Mouse (Mus musculus) A20 (cell line): ENCODE measurements around the gene Kctd20.

Experiments used
- DNase-seq: peaks from one replicate; pipeline ENCODE4 v3.0.0-alpha.2; 2011; ENCODE audit warnings: low read depth, low spot score

Gene Kctd20

GRCm38 (mm10) chr17:28951831-28952799 is at the start of gene Kctd20:
Gene Kctd20 (plus strand): TSS chr17:28951950.
- peak; percentile 97 for DNase-seq

DNA sequence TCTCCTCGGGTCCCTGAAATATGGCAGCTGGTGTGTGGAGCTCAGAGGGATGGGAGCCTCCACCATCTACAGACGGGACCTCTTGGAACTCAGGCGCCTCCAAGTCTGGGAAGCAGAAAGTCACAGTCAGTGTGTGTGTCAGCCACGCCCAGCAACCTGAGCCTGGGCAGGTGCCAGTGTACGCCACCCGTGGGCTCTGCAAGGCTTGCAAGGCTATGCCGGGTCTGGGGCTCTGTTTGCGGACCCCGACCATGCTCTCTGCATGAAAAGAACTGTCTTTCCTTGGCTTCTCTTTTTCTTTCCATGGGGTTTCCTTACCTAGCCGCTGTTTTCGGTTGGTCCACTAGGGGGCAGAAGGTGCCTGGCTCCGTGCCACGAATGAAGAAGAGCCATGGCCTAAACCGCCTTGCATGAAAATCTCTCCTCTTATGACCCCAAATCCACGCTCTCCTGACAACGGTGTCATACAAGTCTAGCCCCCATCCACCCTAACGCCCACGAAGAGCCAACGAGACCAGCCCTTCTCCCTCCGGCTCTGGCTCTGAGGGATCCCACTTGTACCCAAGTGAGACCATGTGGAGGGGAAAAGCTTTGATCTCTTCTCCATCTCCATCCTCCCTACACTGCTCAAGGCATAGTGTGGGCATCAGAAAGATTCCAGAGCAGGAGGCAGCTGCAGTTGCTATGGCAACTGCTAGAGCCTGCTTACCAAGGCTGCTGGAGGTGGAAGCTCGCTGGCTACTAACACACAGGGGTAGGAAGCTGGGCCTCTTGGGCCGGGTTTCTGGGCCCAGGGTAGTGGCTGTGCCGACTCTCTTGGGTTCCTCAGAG is 47.0 kb upstream of the Kctd20 start:
- DNase-seq, result peak; percentile 56

DNA sequence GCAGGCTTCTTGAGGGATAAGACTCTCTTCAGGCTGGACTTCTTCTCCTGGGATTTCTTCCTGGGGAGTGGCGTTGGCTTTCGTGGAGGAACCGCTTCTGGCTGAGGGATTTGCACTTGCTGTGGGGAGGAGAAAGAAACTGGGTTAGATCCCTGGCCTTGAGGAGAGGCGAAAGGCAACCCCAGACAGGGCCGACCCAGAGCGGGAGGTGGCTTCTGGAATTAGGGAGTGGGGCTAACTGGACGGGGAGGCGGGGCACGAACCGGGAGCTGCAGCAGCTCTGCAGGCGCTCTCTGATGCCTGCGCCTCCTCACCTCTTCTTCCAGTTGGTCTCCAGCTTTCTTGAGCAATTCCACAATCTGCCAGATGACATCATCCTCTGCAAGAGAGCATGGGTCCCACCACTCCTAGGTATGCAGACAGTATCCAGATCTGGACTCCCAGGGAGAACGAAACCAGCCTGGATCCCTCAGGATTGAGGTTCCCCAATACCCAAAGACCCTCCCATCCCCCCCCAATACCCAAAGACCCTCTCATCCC is 46.3 kb upstream of the Kctd20 start:
- no peak for DNase-seq

DNA sequence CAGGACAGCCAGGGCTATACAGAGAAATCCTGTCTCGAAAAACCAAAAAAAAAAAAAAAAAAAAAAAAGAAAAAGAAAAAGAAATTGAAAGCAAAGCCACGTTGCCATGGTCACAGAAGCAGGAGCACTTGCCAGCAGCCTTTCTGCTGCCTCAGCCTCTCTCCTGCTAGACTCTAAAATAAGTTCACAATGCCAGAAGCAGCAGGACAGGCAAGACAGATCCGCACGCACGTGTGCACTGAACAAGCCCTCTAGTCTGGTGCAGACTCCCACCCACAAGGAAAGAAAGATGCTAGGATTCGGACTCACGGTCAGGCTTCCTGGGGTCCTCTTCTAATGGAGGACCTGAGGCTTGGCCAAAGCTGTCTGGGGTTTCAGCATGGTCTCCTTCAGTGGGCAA is 43.8 kb upstream of the Kctd20 start:
- no peak for DNase-seq

- DNase-seq, result peak; percentile 30
Measured at GRCm38 (mm10) chr17:28909252-28909941, 42.4 kb upstream of the Kctd20 start.

DNA sequence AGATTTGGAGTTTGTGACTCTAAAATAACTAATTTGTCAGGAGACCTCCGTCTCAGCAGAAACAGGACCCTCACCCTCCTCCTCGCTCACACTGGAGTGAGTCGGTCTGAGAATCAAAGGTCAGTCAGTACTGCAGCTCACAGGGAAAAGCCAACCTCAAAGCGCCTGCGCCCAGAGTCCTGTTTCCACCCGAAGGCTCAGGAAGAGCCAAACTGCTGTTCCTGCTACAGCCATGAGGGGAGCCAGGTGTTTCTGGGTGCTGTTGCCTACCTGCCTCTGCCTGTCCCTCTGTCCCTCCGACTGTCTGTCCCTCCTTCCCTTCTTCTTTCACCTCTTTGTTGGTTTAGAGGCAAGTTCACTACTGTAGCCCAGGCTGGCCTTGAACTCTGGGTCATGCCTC is 41.6 kb upstream of the Kctd20 start:
- no peak for DNase-seq

- DNase-seq, result no peak
Measured at GRCm38 (mm10) chr17:28913200-28913599, 38.5 kb upstream of the Kctd20 start.

GRCm38 (mm10) chr17:28913940-28914339 is 37.8 kb upstream of the Kctd20 start:
- DNase-seq, result no peak

DNA sequence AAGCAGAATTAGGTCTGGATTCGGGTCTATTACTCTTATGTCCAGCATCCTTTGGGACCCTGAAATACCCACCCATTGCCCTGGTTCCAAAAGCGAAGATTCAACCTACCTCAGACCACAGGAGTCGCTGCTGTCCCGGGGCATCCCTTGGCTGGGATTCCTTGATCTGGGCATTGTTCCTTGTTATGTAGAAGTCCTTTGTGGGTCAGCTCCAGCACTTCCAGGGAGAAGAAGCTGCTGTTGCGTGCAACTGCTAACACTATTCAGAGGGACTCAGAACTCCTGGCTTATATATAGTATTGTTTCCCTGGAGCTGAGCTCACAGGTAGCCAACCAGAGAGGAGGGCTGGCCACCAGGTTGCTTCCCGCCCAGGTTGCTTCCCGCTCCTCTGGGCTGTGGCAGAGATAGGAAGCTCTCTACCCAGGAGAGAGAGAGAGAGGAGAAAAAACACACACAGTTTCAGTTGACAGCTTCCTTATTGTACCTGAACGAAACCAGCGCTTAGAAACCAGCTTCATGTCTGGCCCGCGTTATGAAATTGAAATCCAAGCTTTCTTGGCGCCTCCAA is 36.6 kb upstream of the Kctd20 start, which contains the start of gene 4930539E08Rik:
4930539E08Rik (minus strand) TSS at position 265 of the 569 bp plus-strand sequence.
- DNase-seq, result no peak

- DNase-seq, result no peak
Measured at GRCm38 (mm10) chr17:28916520-28916919, 35.2 kb upstream of the Kctd20 start.

GRCm38 (mm10) chr17:28921086-28921485 is 30.7 kb upstream of the Kctd20 start:
- DNase-seq, result no peak

GRCm38 (mm10) chr17:28922096-28922495 is 29.7 kb upstream of the Kctd20 start:
- DNase-seq, result no peak

GRCm38 (mm10) chr17:28924957-28925595 is 26.7 kb upstream of the Kctd20 start:
- DNase-seq, result no peak

- DNase-seq, result peak; percentile 71
Measured at GRCm38 (mm10) chr17:28926380-28926779, 25.4 kb upstream of the Kctd20 start.

DNA sequence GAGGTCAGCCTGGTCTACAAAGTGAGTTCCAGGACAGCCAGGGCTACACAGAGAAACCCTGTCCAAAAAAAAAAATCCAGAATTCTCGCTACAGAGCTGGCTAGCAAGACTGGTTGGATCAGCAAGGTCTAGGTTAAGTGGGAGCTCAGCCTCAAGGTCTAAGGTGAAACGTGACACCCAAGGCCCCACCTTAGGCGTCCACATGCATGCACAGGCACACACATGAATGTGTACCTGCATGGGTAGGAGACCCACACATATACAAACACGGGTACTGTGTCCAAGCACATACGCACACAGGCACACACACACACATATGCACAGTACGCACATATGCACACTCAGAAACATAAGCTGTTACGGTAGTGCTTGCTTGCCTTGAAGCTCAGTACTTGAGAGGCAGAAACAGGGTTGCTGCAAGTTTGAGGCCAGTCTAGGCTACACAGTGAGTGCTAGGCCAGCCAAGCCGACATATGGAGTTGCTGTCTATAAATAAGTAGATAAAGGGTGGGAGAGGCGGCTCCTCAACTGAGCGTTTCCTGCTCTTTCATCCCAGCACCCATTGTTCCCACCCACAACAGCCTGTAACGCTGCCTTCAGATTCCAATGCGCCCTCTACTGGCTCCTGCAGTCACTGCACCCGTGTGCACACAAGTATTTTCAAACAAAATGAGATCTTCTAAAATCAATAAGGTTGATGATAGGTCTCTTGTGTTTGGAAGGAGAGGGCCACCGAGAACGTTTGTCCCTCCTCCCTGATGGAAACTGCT is 24.7 kb upstream of the Kctd20 start:
- peak; percentile 64 for DNase-seq

GRCm38 (mm10) chr17:28928004-28928403 is 23.7 kb upstream of the Kctd20 start:
- no peak for DNase-seq

GRCm38 (mm10) chr17:28929369-28929768 is 22.4 kb upstream of the Kctd20 start:
- no peak for DNase-seq

GRCm38 (mm10) chr17:28930392-28931074 is 21.2 kb upstream of the Kctd20 start:
- no peak for DNase-seq
